Mouse (Mus musculus): ENCODE data around the gene Asb6.

- TF ChIP-seq FLI1 (IDR thresholded peaks at IDR 0.05; ENCODE audit: low read length) (no peak), GATA1 (IDR thresholded peaks at IDR 0.05; ENCODE audit: borderline replicate concordance, low read length) (no peak)
Observed at GRCm38 (mm10) chr2:30821073-30821472, 9.1 kb downstream of the Asb6 start.

All from megakaryocyte, embryonic 14.5 days (primary cell).